Mouse (Mus musculus) heart, embryonic 12.5 days (tissue): ENCODE data around the gene Mphosph9. TPM values are rescaled to one million over a fixed set of nuclear protein-coding genes. Genes with fewer than 3 reads are reported as not detected.

Experiments used
- ATAC-seq: fragments of 200-750 bp; cut with Nextera tagmentation; 2 replicates; pipeline ENCODE4 v1.8.0; 2017; ENCODE audit warnings: moderate TSS enrichment, moderate library complexity; ENCODE audit not compliant: insufficient number of reproducible peaks, low FRiP score
- H3K27ac ChIP-seq: fragments of 300-500 bp; sonication (generic); 2 replicates; pipeline ENCODE4 v1.5.1; 2016; ENCODE audit warnings: mild to moderate bottlenecking, moderate library complexity; ENCODE audit not compliant: poor library complexity, severe bottlenecking
- H3K27me3 ChIP-seq: fragments of 300-500 bp; sonication (generic); replicated peaks from 2 replicates; pipeline ENCODE4 v1.6.1; 2016; ENCODE audit warnings: mild to moderate bottlenecking, moderate library complexity
- H3K36me3 ChIP-seq: fragments of 300-500 bp; sonication (generic); 2 replicates; pipeline ENCODE4 v1.6.1; 2016; ENCODE audit warnings: mild to moderate bottlenecking, moderate library complexity
- H3K4me1 ChIP-seq: fragments of 300-500 bp; sonication (generic); replicated peaks from 2 replicates; pipeline ENCODE4 v1.6.1; 2016; ENCODE audit warnings: mild to moderate bottlenecking
- H3K4me2 ChIP-seq: fragments of 300-500 bp; sonication (generic); 2 replicates; pipeline ENCODE4 v1.6.1; 2016; ENCODE audit warnings: mild to moderate bottlenecking, moderate library complexity
- H3K4me3 ChIP-seq: fragments of 300-500 bp; sonication (generic); 2 replicates; pipeline ENCODE4 v1.5.1; 2016; ENCODE audit warnings: mild to moderate bottlenecking
- H3K9ac ChIP-seq: fragments of 300-500 bp; sonication (generic); 2 replicates; pipeline ENCODE4 v1.6.1; 2016; ENCODE audit warnings: mild to moderate bottlenecking, moderate library complexity
- H3K9me3 ChIP-seq: fragments of 300-500 bp; sonication (generic); replicated peaks from 2 replicates; pipeline ENCODE4 v1.6.1; 2016; ENCODE audit warnings: mild to moderate bottlenecking, moderate library complexity
- WGBS: fragments of 180-500 bp; shearing (Covaris S2); methylation state at CpG from one replicate; pipeline ENCODE4 v1.1.7; 2016; 5-methylcytosine and 5-hydroxymethylcytosine counted together
- polyA plus RNA-seq: library from polyadenylated mRNA; unstranded; fragments of >200 nt; fragmentation: Nextera tagmentation; extraction: Ambion mirVana; gene quantifications from 2 replicates; pipeline ENCODE4 v1.2.1, GENCODE M21; 2016

The Mphosph9 gene
- polyA plus RNA-seq, 1 experiment from 2014 or later = 13.4 TPM

DNA sequence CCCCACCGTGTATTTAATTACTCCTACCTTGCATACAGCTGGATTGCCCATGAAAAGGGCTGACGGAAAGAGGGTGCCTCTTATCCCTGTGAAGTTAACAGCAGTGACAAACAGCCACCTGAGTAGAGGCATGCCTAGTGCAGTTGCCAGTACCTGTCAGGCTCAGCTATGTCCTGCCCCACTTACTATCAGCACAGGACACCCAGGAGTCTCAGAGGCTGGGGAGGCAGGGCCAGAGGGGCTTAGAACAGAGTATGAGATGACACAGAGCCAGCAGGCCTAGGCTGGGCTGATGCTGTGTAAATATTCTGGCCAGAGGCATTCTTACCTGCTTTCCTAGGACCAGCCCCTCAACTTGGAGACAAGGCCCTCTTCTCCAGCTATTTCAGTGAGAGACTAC, 126.2 kb downstream of the Mphosph9 start:
- H3K4me1 ChIP-seq = peaks cover 94% of the 10 kb centered on the region

More for the DNA sequence above, 126.2 kb downstream of the Mphosph9 start:
- H3K27me3 ChIP-seq = no peaks in the 10 kb centered on the region
- no peak overlapping the region for H3K4me3 ChIP-seq
- H3K27ac ChIP-seq = peak overlapping the region; percentile 53
- ATAC-seq = no peak
- 67% methylated on average over 2 of the region's 2 CpGs for WGBS
- H3K4me2 ChIP-seq = no peak overlapping the region
- H3K36me3 ChIP-seq = no peaks in the 10 kb centered on the region
- H3K9ac ChIP-seq = peak overlapping the region; percentile 13; the same call in 1 of the 2 replicates
- no peaks in the 10 kb centered on the region for H3K9me3 ChIP-seq

Other genes starting within 250 kb of the Mphosph9 start
- gene Abcb9, start 232.2 kb downstream of the Mphosph9 start, polyA plus RNA-seq = 1.6 and 1.7 TPM in 2 replicates
- 16.1 and 17.0 TPM in 2 replicates for gene Ogfod2, start 215.7 kb downstream of the Mphosph9 start, polyA plus RNA-seq
- 69.7 and 78.8 TPM in 2 replicates for gene Arl6ip4, start 211.9 kb downstream of the Mphosph9 start, polyA plus RNA-seq
- gene Pitpnm2, start 78.2 kb downstream of the Mphosph9 start, polyA plus RNA-seq = 7.5 and 7.8 TPM in 2 replicates
- gene 2810006K23Rik, start 117 bp upstream of the Mphosph9 start, polyA plus RNA-seq = 18.2 and 19.4 TPM in 2 replicates
- 61.2 and 69.9 TPM in 2 replicates for gene Cdk2ap1, start 35.1 kb upstream of the Mphosph9 start, polyA plus RNA-seq
- gene Sbno1, start 98.0 kb upstream of the Mphosph9 start, polyA plus RNA-seq = 71.8 and 75.3 TPM in 2 replicates
- gene Kmt5a, start 112.0 kb upstream of the Mphosph9 start, polyA plus RNA-seq = 81.1 and 85.4 TPM in 2 replicates
- gene Rilpl2, start 150.4 kb upstream of the Mphosph9 start, polyA plus RNA-seq = 13.5 and 13.6 TPM in 2 replicates
- 23.9 and 24.0 TPM in 2 replicates for gene Snrnp35, start 155.2 kb upstream of the Mphosph9 start, polyA plus RNA-seq
- gene Rilpl1, start 203.4 kb upstream of the Mphosph9 start, polyA plus RNA-seq = 27.6 and 29.8 TPM in 2 replicates
- 490 and 502 TPM in 2 replicates for gene Tmed2, start 212.7 kb upstream of the Mphosph9 start, polyA plus RNA-seq
- gene Ddx55, start 224.9 kb upstream of the Mphosph9 start, polyA plus RNA-seq = 8.5 and 8.6 TPM in 2 replicates